Mouse (Mus musculus) kidney, adult 18-20 months (tissue): ENCODE results near the gene Klhl36.

Experiments
- DNase-seq: peaks from one replicate; pipeline ENCODE4 v3.0.0; 2021

The Klhl36 gene

DNA sequence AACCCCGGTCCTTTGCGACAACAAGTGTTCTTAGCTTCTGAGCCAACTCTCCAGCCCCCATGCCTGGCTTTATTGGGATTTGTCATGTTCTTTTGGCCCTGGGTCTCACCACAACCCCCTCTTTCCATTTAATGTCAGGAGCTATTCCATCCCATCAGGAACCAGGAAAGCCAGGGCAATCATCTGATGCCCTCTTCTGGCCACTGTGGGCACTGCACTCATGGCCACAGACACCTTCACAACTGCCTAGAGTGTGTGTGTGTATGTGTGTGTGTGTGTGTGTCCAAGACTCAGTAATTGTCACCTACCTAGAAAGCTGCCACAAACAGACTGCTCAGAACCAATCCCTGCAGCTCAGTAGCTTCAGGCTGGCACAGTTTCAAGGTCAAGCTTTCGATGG is 25.1 kb downstream of the Klhl36 start:
- peak; percentile 79 for DNase-seq

DNA sequence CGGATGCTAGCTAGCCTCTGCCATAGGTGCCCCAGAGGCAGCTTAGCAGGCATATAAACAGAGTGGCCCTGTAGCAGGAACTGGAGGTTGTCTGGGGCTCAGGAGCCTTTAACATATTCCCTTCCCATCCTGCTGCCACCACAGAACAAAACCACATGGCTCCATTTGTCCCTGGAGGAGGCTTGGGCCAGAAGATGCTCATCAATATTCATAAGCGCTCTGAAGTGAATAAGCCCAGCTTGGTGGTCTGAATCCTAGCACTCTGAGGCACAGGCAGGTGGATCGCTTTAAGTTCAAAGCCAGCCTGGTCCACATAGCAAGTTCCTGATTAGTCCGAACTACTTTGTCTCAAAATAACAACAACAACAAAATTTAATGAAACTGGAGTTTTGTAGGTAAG is 25.9 kb downstream of the Klhl36 start:
- no peak for DNase-seq

DNA sequence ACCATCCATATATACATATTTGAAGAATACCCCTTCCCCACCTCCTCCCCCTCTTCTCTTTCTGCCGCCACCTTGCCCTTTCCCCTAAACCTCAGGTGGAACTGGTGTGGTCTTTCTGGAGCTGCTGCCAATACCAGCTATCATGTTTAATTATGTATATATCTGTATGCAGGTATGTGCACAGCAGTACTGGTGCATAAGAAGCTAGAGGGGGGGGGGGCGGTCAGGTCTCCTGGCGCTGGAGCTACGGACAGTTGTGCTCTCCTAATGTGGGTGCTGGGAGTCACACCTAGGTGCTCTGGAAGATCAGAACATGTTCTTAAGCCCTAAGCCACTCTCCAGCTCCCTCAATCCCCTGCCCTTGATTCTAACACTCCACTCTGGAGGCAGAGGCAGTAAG is 35.0 kb downstream of the Klhl36 start:
- DNase-seq, result no peak

DNA sequence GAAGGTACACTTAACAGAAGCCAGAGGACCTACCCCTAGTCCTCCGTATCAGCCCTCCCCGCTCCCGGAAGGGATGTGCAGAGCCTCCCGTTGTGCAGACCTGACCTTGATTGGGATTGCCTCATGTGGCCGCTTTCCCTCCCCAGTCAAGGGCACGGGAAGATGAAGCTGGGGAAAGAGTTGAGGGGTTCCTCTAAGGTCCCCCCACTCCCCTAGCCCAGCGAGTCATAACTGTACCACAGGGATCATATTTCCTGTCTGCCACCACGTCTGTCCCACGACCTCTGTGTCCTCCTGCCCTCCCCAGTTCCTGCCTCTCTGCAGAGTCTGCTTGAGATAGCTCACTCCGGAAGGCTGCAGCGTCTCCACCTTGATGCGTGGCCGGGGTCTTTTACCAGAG is 35.9 kb downstream of the Klhl36 start:
- DNase-seq, result no peak

DNA sequence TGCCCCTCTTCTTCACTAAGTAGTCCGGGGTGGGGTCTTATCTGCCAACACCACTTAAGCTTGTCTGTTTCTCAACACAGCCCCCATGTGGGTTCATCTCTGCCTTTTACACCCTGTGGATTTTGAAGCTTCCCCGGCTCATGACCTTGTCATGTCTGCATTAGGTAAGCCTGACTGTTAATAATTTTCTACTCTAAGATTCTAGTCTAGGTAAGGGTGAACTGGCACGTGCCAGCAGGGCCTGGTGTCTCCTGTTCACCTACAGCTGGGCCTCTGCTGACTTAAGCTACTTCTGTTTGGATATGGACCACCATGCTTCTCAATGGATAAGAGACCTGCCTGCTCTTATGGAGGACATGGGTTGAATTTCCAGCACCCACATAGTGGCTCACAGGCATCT is 39.3 kb downstream of the Klhl36 start:
- DNase-seq, result peak; percentile 55

DNA sequence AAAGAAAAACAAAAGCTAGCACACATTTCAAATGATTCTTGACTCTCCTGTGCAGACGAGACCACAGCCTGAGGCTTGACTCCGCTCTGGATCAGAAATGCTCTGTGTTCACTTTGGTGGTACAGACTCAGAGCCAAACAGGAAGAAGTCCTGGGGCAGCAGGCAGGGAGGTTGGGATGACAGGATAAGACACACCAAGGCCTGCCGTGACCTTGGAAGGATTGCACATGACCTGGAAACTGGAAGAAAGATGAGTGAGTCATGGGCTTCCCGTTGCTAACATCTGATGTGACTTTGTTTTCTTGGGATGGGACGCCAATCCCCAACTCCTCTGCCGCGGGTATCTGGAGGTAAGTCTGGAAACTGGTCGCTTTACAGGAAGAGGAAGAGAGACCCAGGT is 39.9 kb downstream of the Klhl36 start:
- DNase-seq, result no peak

DNA sequence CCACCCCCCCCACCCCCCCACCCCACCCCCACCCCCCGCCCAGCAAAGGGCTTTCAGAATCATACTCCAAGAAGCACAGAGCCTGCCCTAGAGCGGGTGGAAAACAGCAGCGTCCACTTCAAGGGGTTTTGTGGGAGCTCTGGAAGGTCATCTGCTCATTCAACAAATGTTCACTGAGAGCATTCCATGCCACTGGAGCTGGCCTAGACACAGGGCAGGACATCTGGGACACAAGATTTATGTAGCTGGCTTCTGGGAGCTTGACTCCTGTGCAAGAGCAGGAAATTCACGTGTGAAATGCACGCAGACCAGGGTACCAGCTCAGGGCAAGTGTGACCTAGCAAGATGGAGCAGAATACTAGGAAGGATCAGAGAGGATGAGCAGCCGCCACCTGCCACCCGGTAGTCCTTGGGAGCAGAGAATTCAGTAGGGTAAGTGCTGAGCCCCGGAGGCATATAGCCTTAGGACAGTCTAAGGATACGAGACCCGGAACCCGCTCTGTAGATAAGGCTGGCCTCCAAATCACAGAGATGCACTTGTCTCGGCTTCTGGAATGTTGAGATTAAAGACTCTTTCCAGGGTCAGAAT is 42.4 kb downstream of the Klhl36 start:
- DNase-seq, result no peak

DNA sequence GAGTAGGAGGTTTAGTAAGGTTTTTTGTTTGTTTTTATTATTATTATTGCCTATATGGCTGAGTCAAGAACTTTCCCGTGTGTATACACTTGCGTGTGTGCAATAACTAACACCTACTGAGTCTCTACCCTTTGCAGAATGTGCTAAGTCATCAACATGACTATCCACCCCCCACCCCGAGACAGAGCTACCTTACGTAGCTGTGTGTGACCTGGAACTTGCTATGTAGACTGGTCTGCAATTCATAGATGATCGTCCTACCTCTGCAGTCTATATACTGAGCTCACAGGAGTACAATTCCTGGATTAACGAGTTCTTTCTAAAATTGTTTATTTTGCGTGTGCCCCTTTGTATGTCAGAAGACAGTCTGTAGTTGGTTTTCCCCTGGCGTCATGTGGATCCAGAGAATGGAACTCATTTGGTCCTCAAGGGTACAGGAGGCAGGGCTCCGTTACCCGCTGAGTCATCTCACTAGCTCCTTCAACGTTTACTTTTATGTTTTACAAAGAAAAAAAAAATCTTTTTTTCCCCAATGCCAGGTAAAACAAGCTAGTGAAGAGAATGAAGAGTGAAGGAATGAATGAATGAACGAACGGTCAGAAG is 48.0 kb downstream of the Klhl36 start, which contains the start of gene Usp10:
Usp10 (plus strand) TSS at position 417 of the 603 bp plus-strand sequence.
- no peak for DNase-seq

DNA sequence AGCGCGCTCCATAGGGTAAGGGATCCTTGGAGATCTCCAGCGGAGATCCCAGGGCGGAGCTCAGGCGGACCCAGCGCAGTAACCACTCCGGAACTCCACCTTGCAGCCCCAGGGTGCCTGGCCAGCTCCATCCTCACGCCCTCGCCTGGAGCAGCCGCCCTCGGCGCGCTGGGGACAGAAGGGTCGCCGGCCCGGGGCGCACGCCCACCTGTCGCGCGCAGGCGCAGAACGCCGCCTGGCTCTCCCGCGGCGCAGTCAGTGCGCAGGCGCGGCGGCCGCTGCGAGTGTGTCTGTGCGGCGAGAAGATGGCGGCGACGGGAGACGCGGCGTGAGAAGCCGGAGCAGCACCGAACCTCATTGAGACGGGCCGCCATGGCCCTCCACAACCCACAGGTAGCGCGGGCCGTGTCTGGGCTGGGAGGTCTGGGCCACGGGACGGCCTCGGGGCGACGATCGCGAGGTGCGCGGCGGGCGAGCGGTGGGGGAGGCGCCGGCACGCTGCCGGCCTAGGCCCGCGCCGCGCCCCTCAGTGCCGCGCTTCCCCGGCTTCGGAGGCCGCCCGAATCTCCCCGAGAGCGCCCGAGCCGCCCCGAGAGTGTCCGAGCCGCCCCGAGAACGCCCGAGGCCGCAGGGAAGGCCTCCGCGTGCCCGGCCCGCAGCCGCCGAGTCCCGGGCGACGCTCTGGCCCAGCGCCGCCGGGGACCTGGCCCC is 48.6 kb downstream of the Klhl36 start, which contains the start of gene Gm20388:
Gm20388 (plus strand) TSS at position 295 of the 711 bp plus-strand sequence.
- peak; percentile 96 for DNase-seq

DNA sequence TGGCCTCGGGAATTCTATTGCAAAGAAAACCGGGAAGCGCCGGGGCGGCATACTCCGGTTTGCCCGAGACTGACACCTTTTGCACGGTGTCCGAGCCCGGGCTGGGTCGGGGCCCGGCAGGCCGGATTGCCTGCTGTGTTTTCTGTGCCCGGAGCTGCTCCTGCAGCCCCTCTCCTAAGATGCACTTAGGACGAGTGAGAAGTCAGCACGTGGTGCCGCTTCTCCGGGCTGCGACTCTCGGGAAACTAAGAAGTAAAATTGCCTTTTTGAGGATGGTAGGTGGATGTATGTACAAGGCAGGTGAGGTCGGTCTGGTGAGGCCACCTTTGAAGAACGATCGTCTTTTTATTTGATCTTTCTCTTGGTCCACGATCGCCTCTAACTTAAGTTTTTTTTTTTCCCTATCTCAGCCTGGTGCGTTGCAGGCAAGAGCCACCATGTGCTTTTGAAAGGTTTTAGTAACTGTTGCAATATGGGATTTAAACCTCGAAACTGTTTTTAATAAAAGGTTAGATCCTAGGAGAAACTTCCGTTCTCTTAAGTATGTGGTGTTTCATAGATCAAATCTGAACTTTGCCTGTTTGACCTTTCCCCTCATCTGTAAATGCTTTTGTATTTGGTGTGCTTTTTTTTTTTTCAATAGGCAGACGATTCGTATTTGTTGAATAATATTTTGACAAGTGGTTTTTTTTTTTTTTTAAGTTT is 49.3 kb downstream of the Klhl36 start:
- DNase-seq, result no peak

DNA sequence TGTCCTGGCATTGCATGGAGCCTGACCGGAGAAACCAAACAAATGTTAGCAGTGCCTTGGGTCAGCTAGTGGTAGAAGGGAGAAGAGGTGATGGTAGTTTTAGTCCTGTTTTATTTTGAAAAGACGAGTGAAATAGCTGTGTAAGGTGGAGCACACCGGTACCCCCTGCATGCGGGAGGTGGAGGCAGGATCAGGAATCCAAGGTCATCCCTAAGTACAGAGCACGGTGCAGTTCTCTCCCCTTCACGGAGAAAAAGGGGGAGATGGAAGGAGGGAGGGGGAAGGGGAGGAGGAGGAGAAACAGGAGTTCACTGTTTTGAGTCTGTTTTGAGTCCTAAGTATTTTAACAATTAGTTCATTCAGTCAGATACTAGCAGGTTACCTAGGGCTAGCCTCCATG is 50.6 kb downstream of the Klhl36 start:
- DNase-seq, result no peak

DNA sequence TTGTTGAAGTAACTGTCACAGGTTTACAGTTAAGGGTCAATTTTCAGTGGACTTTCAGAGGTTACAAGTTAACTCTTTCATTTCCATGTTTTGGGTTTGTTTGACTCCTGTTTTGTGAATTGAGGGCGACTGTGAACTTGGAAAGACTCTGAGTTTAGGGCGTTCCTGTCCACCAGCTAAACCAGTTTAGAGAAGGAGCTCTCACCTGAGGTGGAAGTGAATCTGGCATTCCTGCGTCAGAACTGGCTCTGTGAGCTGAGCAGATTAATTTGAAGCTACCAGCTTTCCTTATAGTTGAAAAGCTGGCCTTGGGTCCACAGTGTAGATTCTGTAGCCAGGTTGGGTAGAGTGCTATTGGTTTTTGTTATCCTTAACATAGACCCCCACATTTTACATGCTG is 51.1 kb downstream of the Klhl36 start:
- DNase-seq, result no peak

DNA sequence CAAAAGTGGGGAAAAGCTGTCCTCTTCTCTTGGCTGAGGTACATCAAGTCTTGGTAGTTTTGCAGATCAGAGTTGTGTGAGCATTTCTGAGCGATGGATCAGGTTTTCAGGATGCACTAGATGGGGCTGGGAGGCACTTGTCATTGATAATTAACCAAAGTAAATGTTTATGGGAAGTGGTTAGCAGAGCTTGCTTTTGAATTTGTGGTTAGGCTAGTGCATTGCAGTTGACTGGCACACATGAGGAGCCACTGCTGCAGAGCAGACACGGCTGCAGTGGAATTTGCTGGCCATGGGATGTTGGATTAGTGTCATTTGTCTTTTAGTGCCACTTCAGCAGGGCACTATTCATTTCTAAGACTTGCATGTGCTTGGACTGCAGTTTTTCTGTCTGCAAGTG is 52.1 kb downstream of the Klhl36 start:
- DNase-seq, result no peak

DNA sequence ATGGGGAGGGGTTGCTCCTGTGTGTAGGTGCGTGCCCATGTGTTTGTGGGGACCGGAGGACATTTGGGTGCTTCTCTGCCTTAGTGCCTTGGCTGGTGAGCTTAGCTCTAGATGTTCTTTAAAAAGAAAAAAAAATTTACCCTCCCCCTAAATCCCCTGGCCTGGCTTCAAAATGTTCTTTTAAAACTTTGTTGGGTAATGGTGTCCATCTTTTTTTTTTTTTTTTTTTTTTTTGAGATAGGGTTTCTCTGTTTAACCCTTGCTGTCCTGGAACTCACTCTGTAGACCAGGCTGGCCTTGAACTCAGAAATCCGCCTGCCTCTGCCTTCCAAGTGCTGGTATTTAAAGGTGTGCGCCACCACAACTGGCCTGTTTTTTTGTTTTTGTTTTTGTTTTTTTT is 53.2 kb downstream of the Klhl36 start:
- no peak for DNase-seq

DNA sequence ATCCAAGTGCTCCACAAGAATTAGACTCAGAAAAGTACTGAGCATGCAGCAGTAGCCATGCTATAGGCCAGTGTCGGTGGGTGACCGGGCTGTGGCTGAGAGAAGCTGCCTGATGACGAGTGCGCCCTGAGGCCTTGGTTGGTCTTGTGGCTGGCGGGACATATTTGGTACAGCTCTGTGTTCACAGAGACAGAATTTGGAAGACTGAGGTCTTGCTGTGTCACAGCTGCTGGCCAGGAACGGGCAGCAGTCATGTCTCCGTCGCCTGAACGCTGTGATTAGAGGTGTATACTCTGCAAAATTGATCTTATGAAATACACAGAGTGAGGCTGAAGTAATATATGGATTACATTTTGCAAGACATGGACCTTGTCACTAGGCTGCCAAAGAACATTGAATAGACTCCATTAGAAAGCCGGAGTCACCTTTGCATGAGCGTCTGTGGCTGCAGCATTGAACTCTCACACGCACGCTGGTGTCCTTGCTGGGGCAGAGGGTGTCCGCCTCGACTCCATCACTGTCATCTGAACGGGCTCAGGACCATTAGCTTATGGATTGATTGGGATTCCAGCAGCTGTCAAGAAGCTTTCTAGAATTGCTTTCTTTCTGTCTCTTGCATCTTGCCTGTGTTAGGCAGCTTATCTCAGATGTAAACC is 54.3 kb downstream of the Klhl36 start:
- no peak for DNase-seq

DNA sequence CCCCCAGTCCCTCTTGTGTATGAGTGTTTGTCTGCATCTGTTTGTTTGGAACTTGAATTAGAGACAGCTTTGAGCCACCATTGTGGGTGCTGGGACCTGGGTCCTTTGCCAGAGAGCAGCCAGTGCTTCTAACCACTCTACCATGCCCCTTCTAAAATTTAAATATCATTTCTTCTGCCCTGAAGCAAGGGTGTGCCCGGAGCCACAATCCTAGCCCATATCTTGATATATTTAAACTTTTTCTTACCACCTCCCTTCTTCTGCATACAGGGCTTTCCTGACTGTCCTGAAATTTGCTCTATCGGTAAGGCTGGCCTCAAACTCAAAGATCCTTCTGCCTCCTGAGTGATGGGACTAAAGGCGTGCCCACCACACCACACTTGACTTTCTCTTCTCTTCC is 55.3 kb downstream of the Klhl36 start:
- no peak for DNase-seq

DNA sequence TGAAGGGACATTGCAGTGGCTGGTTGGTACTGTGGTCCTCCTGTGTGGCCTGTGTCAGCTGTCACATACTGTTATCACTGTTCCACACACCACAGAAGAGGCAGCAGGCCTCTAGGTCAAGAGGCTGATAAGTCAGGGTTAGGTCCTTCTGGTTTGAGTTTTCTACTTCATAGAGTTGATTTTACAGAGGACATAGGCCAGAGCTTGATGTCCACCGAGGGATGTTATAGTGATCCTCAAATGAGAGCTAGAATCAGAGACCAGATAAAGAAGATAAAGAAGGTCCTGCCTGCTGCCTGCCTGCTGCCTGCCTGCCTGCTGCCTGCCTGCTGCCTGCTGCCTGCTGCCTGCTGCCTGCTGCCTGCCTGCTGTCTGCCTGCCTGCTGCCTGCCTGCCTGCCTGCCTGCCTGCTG is 56.1 kb downstream of the Klhl36 start:
- no peak for DNase-seq

DNA sequence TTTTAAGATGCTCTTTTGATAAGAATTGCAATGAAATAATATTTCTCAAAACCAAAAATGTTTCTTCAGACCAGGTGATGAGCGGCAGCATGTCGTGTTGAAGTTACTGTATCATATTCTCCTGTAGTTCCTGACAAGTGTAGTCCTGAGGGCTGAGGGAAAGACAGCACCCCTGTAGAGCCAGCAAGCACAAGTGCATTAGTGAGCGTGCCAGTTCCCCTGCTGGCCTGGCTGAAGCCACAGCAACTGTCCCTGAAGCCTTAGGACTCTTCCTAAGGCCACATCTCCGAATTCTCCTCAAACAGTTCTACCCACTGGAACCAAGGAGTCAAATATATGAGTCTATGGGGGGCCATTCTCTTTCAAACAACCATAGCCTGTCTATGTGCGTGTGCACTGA is 61.2 kb downstream of the Klhl36 start:
- no peak for DNase-seq

DNA sequence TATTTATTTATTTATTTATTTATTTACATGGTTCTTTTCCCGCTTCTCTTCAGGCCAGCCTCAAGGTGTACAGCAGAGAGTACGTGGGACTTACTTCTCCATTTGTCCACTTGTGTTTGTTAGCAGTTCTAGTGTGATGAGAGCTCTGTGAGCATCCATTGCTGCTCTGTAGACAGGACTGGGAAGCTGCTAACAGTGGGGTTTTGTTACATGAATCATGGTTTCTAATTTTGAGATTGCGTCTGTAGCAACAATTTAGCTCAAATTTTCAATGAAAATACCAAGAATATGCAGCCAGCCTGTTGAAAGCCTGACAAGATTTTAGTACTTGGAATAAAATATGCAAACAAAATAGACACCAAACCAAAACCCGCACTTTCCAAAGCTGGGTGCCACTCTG is 63.4 kb downstream of the Klhl36 start:
- no peak for DNase-seq

DNA sequence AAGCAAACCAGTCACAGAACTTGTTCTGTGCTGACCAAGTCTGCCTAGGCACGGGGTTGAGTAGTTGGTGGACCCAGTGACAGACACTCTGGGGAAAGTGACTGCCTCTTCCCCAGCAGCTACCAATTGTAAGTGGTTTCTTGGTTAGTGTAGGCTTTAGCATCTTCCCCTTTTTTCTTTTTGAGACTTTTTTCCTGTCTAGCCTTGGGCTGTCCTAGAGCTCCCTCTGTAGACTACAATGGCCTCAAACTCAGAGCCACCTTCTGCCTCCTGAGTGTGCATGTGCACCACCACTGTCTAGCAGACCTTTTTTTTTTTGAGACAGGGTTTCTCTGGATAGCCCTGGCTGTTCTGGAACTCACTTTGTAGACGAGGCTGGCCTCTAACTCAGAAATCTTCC is 64.4 kb downstream of the Klhl36 start:
- DNase-seq, result no peak
